Comparison of ENCODE assay signal across 7 mouse cellular contexts in the genomic region with DNA sequence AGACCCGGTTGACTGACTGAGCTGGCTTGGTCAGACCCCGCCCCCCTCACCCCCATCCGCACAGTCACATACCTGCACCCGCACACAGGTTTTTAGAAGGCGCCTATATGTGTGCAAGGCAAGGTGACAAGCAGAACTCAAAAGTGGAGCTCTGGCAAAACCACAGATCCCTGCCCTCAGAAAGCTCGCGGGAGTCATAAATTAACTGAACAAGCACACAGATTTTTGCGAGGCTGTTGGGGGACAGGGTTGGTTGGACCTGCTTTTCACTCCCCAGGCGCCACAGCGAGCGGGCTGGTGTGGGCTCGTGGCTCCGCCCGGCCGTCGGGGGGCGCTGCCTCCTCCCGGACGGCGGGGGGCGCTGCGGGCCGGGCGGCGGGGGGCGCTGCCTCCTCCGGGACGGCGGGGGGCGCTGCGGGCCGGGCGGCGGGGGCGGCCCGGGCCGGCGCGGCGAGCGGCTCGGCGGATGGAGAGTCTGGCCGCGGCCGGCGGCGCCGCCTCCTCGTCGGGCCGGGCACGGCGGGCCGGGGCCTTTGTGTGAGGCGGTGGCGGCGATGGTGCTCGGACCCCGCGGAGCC. TPM values are rescaled to one million over a fixed set of nuclear protein-coding genes. Genes with fewer than 3 reads are reported as not detected.
A peak's percentile ranks its signal among the peaks of the same experiment; 100 is the strongest.
DNase-seq lines count a peak whose midpoint lies in the region; ATAC-seq lines count a peak whose summit lies in the region.

TSS of gene Zbtb39 (plus strand) at position 456 of the 578 bp plus-strand sequence.

- H3K4me3 ChIP-seq in intestine, embryonic 14.5 days (ENCODE audit: low read depth, low read length): peak within 1 kb of the TSS; percentile 87
- H3K4me3 ChIP-seq in midbrain, embryonic 10.5 days: peak within 1 kb of the TSS; percentile 97

- H3K27me3 ChIP-seq in intestine, embryonic 14.5 days (replicated peaks; ENCODE audit: control insufficient read depth, insufficient read depth, low read length): no peaks in the 10 kb centered on the region
- H3K27me3 ChIP-seq in midbrain, embryonic 10.5 days (ENCODE audit: low read depth, poor library complexity, severe bottlenecking): peaks cover 4% of the 10 kb centered on the region

- 2% methylated on average over 29 of the region's 61 CpGs for WGBS in intestine, embryonic 14.5 days
- WGBS in midbrain, embryonic 10.5 days: 5% methylated on average over 55 of the region's 61 CpGs

- peak within 1 kb of the TSS; percentile 96 for H3K9ac ChIP-seq in intestine, embryonic 14.5 days (ENCODE audit: low read length)

- H3K4me2 ChIP-seq in intestine, embryonic 14.5 days (ENCODE audit: low read length): peak within 1 kb of the TSS; percentile 86

- intact Hi-C loops in gastrocnemius, postnatal 36 days (cut with DNase I): loop anchor here (2.0 to 10.0 kb wide), 4 partner anchors 47 to 266 kb away; partner anchors contain the start of genes Hsd17b6 and Stat6
- intact Hi-C loops in left cerebral cortex, postnatal 4 days (cut with DNase I): loop anchor here (5.0 kb wide), 3 partner anchors 47 to 198 kb away; no protein-coding TSS in a partner anchor

- H3K27ac ChIP-seq in intestine, embryonic 14.5 days (ENCODE audit: low read depth): peak within 1 kb of the TSS; percentile 79
- H3K27ac ChIP-seq in midbrain, embryonic 10.5 days (replicated peaks): peak within 1 kb of the TSS; percentile 96

- DNase-seq in adrenal gland, adult (ENCODE audit: inconsistent age in 2 of 2, low spot score in 1 of 2): peak; percentile 87 to 94
- DNase-seq in embryo, embryonic 10 days (ENCODE audit: low spot score): peak; percentile 69
- peak; percentile 63 to 74 for DNase-seq in gastrocnemius, postnatal 36 days
- DNase-seq in intestine, embryonic 14.5 days (ENCODE audit: low spot score): peak; percentile 89
- DNase-seq in left cerebral cortex, postnatal 4 days: peak; percentile 76
- peak; percentile 75 for DNase-seq in midbrain, embryonic 10.5 days (ENCODE audit: low spot score)
- DNase-seq in skeletal muscle tissue, adult 2 months (ENCODE audit: low read depth, low spot score): peak; percentile 34

- peaks cover 28% of the 10 kb centered on the region for H3K36me3 ChIP-seq in intestine, embryonic 14.5 days (ENCODE audit: control insufficient read depth, insufficient read depth, low read length)
- H3K36me3 ChIP-seq in midbrain, embryonic 10.5 days: peaks cover 32% of the 10 kb centered on the region

- peak; percentile 74 for ATAC-seq in intestine, embryonic 14.5 days (replicated peaks; ENCODE audit: low FRiP score, low TSS enrichment, low read depth)

- peaks cover 18% of the 10 kb centered on the region for H3K4me1 ChIP-seq in intestine, embryonic 14.5 days (replicated peaks; ENCODE audit: control insufficient read depth, insufficient read depth, low read length)
- H3K4me1 ChIP-seq in midbrain, embryonic 10.5 days: peaks cover 24% of the 10 kb centered on the region

- no peaks in the 10 kb centered on the region for H3K9me3 ChIP-seq in intestine, embryonic 14.5 days (ENCODE audit: control insufficient read depth, low read length)
- H3K9me3 ChIP-seq in midbrain, embryonic 10.5 days (replicated peaks): peaks cover 10% of the 10 kb centered on the region

RNA-seq across cellular contexts. Expression of gene Zbtb39, which starts in this region (rescaled TPM):
- 1 to 10 TPM; 5.1 to 5.9 TPM for total RNA-seq in gastrocnemius, postnatal 36 days (2021)
- polyA plus RNA-seq in intestine, embryonic 14.5 days (2014; fragmentation: Nextera tagmentation; extraction: Ambion mirVana): 3.9 and 4.1 TPM in 2 replicates
- 10 to 100 TPM; 14.5 to 15.1 TPM for total RNA-seq in left cerebral cortex, postnatal 4 days (2021)
- 4.3 and 4.7 TPM in 2 replicates for polyA plus RNA-seq in midbrain, embryonic 10.5 days (2016; fragmentation: Nextera tagmentation; extraction: Ambion mirVana)

Comparison
In these comparisons a context has a peak if more than half of its experiments do, and no peak if none do; other contexts are left out.
1. Peak in every context shown above with its lines: DNase-seq, ATAC-seq, H3K4me3 ChIP-seq and H3K27ac ChIP-seq.
2. DNase-seq: peak in every context shown above with its lines; median percentile 90 in adrenal gland, adult; 89 in intestine, embryonic 14.5 days; 76 in left cerebral cortex, postnatal 4 days; 75 in midbrain, embryonic 10.5 days; 69 in embryo, embryonic 10 days; 68 in gastrocnemius, postnatal 36 days; 34 in skeletal muscle tissue, adult 2 months.